Mouse (Mus musculus) frontal cortex, postnatal 36 days (tissue): ENCODE measurements around the gene Tbc1d22b.
"Not testable (repeated sequence)": the region's sequence is repeated elsewhere in the genome, so short reads cannot be mapped to it uniquely, and the experiment has no call there.

Experiments used
- DNase-seq, 2 experiments: peaks; one replicate each; pipeline ENCODE4 v3.0.0; 2022; ENCODE audit warnings: low spot score in 2 of 2

Tbc1d22b gene

DNA sequence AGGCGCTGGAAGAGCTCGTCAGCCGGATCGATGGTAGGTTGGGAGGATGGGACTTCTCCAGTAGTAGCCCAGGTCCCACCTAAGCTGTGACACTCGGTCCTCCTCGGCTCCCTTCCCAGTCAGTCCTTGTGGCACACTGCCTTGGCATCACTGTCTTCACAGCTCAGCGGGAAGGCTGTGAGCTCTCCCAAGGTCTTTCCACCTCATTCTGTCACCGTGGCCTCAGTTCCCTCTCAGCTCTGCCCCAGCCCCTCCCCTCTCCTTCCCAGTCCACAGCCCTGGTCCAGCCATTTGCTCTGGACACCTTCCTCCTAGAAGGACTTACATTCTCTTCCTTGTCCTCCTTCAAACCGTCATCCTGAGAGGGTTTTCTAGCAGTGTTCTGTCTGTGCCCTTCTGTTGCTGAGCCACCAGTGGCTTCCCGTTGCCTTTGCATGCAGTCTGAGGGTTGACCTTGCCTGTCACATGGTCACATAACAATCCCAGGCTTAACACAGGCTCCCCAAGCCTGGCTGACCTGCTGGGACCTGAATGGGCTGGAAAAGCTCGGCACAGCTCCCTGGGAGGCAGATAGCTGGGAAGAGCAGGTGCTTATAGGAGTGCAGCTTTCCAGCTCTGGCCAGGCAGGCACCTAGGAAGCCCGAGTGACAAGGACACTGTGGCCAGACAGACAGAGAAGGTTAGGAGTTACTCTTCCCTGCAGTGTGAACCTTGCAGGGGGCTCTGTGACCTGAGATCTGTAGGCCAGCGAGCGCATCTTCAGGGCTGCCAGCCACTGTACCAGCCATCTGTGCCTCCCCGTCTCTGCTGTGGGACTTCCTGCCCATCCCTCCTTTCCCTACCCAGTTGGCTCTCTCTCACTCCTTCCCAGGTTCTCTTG is 46.5 kb downstream of the Tbc1d22b start:
- DNase-seq, result no peak

GRCm38 (mm10) chr17:29596771-29597132 is 47.2 kb downstream of the Tbc1d22b start:
- no peak for DNase-seq

DNA sequence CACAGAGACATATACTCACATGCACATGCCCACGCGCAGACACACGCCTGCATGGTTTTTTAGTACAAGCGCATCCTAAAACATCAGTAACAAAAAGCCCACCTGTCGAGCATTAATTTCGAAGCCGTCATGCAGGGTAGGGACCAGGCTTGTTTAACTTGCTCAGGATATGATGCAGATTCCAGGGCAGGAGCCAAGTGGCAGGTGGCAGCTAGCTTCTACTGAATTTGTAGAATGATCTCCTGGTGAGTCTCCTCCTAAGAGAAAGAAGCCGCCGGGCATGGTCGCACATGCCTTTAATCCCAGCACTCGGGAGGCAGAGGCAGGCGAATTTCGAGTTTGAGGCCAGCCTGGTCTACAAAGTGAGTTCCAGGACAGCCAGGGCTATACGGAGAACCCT is 49.5 kb downstream of the Tbc1d22b start:
- DNase-seq, result no peak

DNA sequence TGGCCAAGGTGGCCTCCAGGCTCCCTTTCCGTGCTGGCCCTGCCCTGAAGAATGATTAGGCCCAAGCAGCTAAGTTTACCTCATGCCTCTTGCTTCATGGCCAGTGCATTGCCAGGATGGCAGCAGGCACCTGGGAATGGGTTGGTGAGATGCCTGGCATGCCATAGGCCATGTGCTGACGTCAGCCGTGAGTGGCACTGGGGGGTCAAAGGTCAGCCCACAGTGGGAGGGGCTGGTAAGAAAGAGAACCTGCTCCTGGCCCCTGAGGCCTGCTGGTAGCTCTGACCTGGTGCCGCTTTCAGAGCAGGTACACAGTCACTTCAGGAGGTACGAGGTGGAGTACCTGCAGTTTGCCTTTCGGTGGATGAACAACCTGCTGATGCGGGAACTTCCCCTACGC is 50.0 kb downstream of the Tbc1d22b start:
- DNase-seq, result no peak

DNA sequence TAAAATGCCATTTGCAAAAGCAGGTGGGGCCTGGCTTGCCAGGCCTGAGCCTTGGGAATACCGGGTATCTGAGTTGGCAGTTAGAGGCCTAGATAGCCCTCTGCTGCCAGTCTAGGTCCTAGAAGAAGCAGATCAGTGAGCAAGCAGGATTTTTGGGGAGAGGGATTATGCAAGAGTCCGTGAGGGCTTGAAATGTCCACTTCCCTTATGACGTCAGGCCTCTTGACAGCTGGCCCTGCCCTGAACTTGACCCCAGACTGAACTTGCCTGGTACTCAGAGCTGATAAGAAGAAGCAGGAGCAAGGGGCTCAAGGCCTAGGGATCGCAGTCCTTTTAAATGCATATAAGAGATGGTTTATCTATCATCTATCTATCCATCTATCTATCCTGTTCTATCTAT is 51.8 kb downstream of the Tbc1d22b start:
- no peak for DNase-seq

GRCm38 (mm10) chr17:29603283-29603682 is 53.7 kb downstream of the Tbc1d22b start:
- peak; percentile 80 to 84 for DNase-seq

DNA sequence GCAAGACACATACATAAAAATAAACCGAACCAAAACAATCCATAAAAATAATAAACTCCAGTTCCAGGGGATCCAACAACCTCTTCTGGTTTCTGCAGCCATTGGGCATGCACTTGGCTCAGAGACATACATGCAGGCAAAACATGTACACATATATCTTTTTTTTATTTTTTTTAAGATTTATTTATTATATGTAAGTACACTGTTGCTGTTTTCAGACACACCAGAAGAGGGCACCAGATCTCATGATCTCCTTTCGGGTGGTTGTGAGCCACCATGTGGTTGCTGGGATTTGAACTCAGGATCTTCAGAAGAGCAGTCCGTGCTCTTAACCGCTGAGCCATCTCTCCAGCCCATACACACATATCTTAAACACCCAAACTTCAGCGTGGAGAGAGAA is 63.9 kb downstream of the Tbc1d22b start:
- DNase-seq, result not testable (repeated sequence)

- peak; percentile 94 to 96 for DNase-seq
These were observed 64.8 kb downstream of the Tbc1d22b start, which contains the start of the genes Rnf8 and Gm28043 for GRCm38 (mm10) chr17:29614115-29615023. Gene Rnf8 (plus strand): TSS chr17:29614790. Gene Gm28043 (plus strand): TSS chr17:29614876.

DNA sequence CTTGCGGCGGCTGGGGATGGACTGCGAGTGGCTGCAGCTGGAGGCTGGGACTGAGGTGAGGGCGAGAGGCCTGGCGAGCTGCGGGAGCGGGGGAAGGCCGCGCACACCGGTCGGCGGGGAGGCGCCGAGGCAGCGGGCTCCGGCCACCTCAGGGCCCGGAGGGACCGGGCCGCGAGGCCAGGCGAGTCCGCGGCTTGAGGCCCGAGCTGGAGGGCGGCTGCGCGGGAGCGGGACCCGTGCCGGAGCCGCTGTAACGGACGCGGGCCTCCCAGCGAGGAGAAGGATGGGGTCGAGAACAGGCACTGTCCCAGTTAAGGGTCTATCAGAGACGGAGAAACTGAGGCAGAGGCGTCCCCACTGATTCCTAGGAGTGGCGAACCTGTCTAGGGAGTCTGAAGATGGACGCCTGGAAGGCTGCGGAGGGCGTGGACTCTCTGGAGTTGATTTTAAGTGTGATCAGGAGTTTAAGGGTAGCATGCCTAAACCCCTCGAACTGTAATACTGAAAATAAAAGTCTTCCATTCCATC is 65.5 kb downstream of the Tbc1d22b start:
- no peak for DNase-seq

DNA sequence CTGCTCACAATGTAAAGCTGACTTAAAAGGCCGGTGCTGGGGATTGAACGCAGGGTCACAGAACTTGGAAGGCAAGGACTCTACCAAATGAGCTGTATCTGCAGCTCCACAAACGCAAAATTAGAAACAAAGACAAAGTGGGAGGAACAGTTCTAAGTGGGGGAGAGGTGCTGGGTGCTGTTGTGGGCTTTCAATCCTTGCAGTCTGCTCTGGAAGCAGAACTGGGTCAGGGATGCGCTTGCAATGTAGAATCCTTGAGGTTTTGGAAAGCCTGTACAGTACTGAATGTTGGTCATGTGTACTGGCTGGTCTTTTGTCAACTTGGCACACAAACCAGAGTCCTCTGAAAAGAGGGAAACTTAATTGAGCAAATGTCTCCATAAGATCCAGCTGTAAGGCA is 66.0 kb downstream of the Tbc1d22b start:
- DNase-seq, result peak in 1 of 2 experiments; percentile 38

GRCm38 (mm10) chr17:29619231-29619630 is 69.6 kb downstream of the Tbc1d22b start:
- DNase-seq, result no peak

- DNase-seq, result no peak
These were observed 73.9 kb downstream of the Tbc1d22b start for GRCm38 (mm10) chr17:29623488-29623887.

- DNase-seq, result no peak
These were observed 77.7 kb downstream of the Tbc1d22b start for GRCm38 (mm10) chr17:29627285-29627684.

- no peak for DNase-seq
These were observed 79.4 kb downstream of the Tbc1d22b start for GRCm38 (mm10) chr17:29628946-29629345.

DNA sequence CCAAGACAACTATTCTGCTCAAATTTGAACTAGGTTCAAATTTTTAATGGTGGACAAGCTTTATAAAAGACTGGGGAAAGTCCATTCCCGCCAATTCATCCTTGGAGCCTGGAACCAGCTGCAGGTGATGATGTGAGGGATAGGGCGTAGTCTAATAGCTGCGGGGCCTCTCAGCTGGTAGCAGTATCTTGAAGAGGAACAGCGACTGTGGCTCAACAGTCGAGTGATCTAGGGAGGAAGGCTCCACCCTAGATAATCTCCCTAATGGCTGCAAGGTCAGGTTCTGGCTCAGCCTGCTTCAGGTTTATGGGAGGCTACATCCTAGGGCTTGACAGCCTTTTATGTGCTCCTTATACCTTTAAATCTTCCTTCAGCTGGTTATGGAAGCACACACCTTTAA is 80.0 kb downstream of the Tbc1d22b start:
- no peak for DNase-seq

GRCm38 (mm10) chr17:29632312-29632711 is 82.7 kb downstream of the Tbc1d22b start:
- DNase-seq, result no peak

DNA sequence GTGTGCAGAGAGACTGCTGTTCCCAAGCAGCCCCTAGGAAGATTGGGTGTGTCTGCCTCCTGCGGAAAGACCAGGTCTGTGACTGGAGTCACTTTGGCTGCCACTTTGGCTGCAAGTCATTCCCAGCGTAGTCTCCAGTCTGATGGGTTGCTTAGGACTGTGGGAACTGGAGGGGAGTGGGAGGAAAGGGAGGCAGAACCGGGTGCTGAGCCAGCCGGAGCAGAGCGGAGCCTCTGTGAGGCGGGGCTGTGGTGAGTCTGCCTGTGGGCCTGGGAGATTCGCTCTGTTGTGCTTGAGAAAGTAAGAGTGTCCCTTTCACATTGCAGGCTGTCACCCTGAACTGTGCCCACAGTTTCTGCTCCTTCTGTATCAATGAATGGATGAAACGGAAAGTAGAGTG is 85.9 kb downstream of the Tbc1d22b start:
- DNase-seq, result peak in 1 of 2 experiments; percentile 36

- DNase-seq, result peak in 1 of 2 experiments; percentile 56
These were observed 86.5 kb downstream of the Tbc1d22b start for GRCm38 (mm10) chr17:29636118-29636517.

GRCm38 (mm10) chr17:29637377-29637776 is 87.8 kb downstream of the Tbc1d22b start:
- no peak for DNase-seq

GRCm38 (mm10) chr17:29637895-29638294 is 88.3 kb downstream of the Tbc1d22b start:
- DNase-seq, result no peak

DNA sequence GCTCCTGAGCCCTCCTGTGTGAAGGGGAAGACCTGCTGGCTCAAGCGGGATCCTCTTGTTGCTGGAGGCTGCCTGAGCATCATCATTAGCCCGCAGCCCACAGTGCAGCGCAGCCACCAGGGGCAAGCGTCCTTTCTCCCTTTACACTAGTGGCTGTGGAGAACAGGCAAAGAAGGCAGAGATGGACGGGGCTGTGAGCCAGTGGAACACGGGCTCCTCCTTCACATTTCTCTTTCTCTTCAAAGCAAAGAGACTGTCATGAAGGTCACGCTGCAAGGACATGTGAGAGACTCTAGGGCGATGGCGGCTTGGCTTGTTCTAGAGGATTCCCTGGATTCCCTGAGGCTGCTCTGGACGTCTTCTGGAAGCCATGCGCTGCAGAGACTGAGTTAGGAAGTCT is 91.4 kb downstream of the Tbc1d22b start:
- no peak for DNase-seq

GRCm38 (mm10) chr17:29642219-29642618 is 92.6 kb downstream of the Tbc1d22b start:
- DNase-seq, result no peak
